Mouse (Mus musculus): ENCODE results near the gene Odf3b.

Gene Odf3b

DNA sequence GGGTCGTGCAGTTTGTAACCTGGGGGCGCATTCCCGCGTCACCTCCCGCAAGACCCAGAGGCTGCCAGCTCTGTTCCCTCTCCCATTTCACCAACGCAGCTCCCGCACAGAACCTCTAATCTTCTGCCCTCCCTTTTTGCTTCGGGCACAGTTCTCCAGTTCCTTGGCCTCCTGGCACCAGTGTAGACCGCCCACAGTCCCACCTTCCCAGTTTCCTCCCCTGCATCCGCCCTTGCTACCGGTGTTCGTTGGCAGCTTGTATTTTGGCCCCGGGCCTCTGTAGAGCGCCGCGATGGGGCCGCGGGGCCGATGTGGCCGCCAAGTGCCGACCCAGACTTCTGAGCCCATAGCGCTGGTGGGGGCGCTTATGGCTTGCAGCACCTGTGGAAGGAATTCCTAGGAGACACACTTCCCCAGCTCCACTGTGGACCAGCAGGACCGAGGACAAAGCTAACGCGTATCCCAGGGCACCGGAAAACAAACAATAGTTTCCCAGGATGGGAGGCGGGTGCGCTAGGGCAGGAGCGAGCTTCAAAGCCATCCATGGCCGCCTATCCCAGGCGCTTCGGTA lies at the start of gene Odf3b:
Odf3b (minus strand) TSS at position 452 of the 571 bp plus-strand sequence.
- peak in 1 of 2 experiments; percentile 35 for DNase-seq (ENCODE audit: low spot score in 2 of 2)

DNA sequence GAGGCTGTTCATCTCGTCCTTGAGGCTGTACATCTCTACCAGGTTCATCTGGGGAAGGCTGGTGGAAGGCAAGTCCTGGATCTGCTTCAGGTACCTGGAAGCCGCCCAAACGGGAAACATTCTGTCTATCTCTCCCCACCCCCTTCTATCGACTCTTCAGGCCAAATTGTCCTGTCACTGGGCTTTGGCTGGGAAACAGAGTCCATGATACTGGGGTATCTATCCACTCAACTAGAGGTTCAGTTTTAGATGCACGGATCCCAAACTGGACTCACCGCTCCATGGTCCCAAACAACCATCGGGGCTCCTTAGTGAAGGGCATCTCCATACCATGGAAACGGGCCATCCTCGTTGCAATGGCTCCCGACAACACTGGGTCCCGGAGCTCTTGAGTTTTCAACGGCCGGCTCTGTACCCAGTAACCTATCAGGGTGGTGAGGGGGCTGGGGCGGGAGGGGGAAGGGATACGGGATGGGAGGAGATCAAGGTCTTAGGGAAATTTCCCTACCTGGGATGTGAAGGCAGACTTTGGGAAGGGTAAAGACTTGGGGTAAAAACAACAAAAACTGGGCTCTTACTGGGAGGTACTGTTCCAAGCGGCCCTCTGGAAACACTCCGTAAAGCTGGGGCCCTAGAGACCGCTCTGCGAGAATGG lies 49.2 kb upstream of the Odf3b start:
- DNase-seq (ENCODE audit: low spot score in 2 of 2): no peak

DNA sequence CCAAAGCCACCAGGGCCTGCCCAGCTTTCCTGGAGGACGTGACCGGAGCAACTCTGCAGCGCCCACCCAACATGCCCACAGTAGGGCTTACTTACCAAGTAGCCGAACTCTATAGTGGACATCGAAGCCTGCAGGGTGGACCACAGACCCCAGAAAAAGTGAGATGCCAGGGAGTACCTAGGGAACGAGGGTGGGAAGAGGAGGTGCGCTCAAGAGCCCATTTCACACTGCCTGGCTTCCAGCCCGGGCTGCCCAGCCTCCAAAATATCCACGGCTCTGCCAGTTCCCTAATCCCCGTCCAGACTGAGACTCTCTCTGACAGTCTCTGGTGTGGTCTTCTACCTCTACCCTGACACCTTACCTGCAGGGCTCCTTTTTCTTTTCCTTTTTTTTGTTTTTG lies 47.6 kb upstream of the Odf3b start:
- no peak for DNase-seq (ENCODE audit: low spot score in 2 of 2)

DNA sequence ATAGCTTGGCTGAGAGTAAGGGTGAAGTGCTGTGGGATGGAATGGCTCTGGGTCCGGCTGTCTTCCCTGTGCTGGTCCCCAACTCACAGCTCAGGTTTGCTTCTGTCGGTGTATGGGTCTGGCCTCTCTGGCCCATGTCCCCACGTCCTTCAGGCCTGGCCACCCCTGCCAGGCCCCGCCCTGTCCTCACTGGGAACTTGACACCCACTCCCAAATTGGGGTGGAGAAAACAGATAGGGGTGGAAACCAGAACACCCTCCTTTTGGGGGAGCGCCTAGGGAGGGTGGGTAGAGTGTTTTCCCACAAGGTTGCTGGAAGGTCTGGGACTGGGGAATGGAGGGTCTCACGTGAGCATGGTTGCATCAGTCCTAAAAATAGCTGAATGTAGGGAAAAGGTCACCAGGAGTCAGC lies 46.6 kb upstream of the Odf3b start, which contains the start of gene Cpt1b:
Cpt1b (minus strand) TSS at position 153 of the 411 bp plus-strand sequence.
- no peak for DNase-seq (ENCODE audit: low spot score in 2 of 2)

DNA sequence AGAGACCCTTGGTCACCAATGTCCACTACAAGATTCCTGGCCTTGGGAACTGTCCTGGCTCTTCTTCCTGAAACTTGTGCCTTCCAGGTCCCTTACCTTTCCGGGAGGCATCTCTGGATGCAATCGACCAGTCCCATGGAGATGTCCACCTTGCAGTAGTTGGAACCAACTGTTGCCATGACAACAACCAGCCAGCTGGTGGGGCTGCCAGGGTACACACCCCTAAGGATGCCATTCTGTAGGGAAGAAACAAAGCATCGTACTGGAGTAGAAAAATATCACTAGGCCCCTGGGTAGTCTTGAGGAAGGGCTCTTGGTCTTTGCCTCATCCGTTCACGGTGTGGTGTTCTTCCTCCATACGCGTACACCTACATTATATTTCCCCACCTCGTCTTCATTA lies 45.5 kb upstream of the Odf3b start:
- no peak for DNase-seq (ENCODE audit: low spot score in 2 of 2)

DNA sequence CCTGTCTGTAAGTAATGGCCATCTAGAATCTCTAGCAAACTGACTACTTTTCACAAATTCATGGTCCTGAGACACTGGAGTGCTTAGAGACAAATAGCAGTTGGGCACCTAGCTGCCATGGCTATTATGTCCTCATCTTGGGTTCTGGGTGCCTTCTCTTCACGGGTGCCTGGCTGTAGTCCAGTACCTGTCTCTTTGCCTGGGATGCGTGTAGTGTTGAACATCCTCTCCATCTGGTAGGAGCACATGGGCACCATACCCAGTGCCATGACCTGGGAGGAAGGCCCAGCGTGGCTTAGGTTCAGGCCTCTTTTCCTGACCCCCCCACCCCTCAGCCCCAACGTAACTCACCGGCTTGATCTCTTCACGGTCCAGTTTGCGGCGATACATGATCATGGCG lies 42.9 kb upstream of the Odf3b start:
- DNase-seq (ENCODE audit: low spot score in 2 of 2): no peak

DNA sequence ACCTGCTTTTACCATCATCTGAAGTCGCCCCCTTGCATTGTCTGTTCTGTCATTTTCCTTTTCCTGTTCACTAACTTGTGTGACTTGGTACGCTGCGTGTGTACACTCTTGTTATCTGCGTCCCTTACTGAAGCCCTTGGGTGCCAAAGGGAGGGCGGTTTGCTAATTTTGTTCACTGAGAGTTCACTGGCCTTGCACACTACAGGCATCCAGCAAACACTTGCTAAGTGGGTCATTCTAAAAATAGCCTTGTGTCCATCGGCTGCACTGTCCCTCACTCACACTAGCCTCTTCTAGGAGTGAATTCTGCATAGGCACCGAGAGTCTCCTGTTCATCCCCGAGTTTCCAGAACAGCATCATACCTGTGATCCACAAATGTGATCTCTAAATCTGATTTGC lies 36.2 kb upstream of the Odf3b start:
- DNase-seq (ENCODE audit: low spot score in 2 of 2): no peak

DNA sequence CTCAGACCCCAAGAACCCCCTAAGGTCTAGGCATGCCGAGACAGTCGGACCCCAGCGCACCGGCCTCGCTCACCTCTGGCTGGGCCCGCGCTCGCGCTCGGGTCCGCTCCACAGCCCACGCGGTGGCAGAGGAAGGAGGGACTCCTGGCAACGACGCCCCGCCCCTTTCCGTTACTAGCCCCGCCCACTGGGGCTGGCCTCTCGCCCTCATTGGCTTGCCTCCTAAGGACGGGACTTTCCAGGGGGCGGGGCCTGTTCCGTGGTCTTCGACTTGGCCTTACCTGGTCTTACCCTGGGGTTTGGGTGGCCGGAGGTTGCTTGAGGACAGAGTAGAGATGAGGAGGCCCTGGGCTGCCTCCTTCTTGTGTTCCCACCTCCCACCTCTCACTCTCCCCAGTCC lies 31.0 kb upstream of the Odf3b start, which contains the start of gene Syce3:
Syce3 (minus strand) TSS at position 386 of the 400 bp plus-strand sequence.
- DNase-seq (ENCODE audit: low spot score in 2 of 2): no peak

DNA sequence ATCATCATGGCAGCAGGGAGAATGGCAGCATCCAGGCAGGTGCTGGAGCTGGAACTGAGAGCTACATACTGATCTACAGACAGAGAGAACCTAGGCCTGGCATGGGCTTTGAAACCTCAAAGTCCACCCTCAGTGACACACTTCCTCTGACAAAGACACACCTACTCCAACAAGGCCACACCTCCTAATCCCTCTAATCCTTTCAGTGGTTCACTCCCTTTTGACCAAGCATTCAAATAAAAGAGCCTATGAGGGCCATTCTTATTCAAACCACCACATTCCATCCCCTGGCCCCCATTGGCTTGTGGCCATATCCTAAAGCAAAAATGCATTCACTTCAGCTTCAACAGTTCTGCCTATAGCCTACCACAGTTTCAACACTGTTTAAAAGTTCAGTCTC lies 27.6 kb upstream of the Odf3b start:
- DNase-seq (ENCODE audit: low spot score in 2 of 2): no peak

DNA sequence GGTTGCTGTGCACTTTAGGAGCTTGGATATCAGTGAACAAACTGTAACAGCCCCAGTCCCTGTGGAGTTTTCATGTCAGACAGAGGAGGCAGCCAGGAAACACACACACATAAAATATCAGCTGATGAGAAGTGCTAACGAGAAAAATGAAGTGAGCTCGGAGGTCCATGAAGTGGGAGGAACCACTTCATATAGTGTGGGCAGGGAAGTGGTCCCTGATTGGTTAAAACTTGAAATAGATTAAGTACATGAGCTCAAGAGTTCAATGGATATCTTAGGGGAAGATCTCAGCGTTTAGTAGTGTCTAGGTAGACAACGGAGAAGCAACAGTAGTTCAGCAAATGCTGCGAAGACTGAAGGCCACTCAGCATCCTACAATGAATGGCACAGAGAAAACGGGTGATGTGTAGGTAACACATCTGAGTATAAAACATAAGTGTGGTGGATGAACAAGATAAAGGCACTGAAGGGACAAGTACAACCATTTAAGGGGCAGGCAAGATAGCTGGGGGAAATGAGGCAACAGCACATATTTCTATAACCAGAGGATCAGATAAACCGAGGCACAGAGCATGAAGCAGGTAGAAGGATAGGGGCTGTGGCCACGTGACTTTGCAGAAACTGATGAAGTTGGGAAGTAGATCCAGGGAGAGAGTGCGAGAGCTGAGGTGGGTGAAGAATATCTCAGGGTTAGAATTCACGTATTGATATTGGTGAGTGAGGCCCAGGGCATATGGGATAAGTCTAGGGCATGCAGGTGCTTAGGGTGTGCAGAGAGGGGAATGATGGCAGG lies 25.9 kb upstream of the Odf3b start:
- no peak for DNase-seq (ENCODE audit: low spot score in 2 of 2)

DNA sequence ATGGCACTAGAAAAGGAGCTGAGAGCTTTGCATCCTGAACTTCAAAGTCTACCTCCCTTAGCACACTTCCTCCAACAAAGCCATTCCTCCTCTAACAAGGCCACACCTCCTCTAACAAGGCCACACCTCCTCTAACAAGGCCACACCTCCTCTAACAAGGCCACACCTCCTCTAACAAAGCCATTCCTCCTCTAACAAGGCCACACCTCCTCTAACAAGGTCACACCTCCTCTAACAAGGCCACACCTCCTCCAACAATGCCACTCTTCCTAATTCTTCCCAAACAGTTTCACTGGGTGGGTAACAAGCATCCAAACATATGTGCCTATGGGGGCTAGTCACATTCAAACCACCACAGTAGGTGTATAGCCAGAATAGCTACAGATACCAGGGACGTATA lies 23.4 kb upstream of the Odf3b start:
- no peak for DNase-seq (ENCODE audit: low spot score in 2 of 2)

DNA sequence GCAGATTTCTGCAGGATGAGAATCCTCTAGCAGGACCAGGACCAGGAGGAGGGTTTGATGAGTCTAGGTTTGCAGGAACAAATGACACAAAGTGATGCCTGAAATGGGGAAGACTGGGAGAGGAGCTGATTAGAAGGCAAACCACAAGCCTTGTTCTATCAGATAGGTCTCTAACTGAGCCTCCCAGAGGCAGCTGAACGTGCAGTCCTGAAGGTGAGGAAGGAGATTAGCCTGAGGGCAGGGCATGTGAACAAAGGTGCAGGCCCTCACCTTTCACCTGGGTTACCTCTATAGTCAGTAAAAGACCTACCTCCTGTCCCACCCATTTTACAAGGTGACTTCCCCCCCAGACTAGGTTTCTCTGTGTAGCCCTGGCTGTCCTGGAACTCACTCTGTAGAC lies 20.6 kb upstream of the Odf3b start:
- no peak for DNase-seq (ENCODE audit: low spot score in 2 of 2)

DNA sequence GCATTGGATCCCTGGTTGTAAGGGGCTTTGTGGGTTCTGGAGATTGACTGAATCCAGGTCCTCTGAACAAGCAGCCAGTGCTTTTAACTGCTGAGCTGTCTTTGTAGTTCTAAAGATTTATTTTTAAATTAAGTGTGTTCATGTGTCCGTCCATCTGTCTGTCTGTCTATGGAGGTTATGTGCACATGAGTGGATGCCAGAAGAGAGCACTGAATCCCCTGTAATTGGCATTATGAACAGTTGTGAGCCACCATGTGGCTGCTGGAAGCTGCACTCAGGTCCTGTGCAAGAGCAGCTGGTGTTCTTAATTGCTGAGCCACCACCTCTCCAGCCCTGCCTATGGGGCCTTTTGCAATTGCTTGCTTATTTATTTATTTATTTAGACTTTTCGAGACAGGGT lies 19.1 kb upstream of the Odf3b start:
- no peak for DNase-seq (ENCODE audit: low spot score in 2 of 2)

DNA sequence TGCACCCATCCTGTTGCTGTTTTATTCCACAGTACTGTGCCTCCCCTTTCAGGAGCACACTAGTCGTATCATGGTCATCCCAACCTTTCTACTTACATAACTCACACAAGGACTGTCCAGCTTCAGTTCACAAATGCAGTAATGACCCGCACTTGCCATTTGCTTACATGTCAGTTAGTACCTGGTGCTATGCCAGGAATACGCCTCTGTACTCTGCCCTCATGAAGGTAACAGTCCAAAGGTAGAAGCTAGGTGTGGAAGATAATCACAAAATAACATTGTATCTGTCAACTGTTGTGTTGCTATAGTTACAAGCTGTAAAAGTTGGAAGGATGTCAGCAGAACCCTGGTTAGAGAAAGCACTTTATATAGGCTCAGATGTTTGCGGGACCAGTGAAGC lies 17.8 kb upstream of the Odf3b start:
- no peak for DNase-seq (ENCODE audit: low spot score in 2 of 2)

DNA sequence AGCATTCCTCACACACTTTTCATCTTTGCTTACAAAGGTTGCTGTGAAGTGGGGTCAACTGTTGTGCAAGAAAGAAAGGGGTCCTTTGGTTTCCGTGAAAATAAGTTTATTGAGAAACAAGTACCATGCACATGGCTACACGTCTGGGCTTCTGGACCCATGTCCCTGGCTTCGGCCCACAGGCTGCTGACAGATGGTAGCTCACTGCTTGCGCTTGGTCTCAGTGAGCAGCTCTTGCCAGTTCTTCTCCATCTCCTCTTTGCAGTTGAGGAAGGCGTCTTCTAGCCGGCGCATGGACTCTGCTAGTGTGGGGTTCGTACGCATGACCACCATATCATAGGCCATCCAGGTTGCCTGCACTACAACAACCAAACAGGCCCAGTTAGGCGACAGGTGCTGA lies 11.0 kb upstream of the Odf3b start:
- DNase-seq (ENCODE audit: low spot score in 2 of 2): no peak

DNA sequence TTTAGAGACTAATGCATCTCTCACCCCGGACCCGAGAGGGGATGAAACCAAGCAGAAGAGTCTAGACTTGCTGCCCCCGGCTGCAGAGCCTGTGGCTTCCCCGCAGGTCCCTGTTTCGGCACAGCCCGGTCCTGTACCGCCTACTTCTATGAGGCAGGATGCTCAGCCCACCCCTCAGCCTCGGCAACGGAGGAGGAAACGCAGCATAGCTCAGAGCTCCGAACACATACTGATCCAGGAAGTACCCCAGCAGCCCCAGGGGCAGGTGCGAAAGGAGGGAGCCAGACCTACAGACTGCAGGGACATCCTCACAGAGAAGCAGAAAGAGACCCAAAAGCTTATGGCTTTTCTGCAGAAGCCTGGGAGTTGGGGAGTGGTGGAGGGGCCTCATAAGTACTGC lies 8.0 kb upstream of the Odf3b start:
- peak; percentile 23 to 47 for DNase-seq (ENCODE audit: low spot score in 2 of 2)

DNA sequence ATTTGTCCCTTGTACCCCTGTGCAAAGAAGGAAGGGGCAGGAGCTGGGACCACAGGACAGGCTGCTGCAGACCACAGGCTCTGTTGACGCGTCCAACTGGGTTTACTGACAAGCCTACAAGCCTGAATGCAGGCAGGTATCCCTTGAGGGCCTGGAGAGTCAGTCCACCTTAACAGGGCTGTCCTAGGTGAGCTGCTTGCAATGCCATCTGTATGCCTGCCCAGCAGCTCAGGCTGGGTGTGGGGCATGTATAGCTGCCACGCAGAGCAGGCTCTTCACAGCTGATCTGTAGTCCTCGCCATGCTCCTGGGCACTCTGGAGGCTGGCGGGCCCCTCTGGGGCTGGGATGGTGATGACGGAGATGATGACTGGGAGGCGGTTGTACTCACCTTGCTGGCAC lies 5.5 kb upstream of the Odf3b start, which contains the start of gene Klhdc7b:
Klhdc7b (plus strand) TSS at position 301 of the 400 bp plus-strand sequence.
- no peak for DNase-seq (ENCODE audit: low spot score in 2 of 2)

DNA sequence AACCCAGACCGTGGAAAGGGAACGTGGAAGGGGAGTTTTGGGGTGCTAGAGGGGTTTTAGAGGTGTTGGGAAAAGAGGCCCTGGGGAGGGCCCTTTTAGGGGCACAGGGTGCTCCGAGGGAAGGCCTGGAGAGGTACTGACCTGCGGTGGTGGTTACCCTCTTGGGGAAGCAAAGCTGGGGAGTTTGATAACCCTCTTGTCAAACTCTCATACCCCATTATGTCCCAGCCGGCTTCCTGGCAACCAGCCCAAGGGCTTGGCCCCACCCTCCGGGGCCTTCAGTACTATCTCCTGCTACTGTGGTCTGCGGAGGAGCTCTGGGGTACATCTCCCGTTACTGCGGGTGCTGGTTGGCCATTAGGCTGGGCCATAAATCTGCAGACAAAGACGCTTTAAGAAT lies 347 bp upstream of the Odf3b start:
- no peak for DNase-seq (ENCODE audit: low spot score in 2 of 2)

DNA sequence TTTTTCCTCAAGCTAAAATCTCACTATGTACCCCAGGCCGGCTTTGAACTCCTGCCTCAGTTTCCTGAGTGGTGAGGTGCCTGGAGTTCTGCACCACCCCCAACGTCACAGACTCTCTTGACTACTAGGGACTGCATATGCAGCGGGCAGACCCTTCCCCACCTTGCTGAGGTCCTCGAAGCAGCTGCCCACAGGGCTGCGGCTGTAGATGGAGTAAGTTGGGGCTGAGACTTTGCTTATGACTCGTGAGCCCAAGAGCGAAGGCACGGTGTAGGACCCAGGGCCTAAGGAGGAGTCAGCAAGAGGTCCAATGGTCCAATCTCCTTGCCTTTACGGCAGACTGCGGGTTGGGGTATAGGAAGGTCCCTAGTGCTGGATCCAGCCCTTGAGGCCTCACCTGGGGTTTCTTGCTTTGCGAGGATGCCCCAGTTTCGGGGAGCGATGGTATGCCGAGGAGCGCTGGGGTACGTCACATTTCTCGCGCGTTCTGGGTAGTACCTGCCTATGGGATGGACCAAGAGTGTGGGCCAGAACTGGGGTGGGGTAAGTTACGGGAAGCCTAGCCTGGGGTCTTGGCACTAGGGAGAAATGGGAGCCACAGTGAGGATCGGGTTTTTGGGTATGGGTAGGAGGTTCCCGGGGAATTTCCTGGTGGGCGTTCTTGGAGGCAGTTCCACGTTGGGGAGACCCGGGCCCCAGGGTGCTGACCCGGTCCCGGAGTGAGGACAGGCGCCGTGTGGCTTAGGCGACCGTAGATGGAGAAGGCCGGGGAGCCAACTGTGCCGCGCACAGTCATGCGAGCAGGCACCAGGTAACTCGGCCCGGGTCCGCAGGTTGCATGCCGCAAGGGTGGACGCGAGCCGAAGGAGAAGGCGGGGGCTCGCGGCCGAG lies 899 bp downstream of the Odf3b start:
- no peak for DNase-seq (ENCODE audit: low spot score in 2 of 2)

DNA sequence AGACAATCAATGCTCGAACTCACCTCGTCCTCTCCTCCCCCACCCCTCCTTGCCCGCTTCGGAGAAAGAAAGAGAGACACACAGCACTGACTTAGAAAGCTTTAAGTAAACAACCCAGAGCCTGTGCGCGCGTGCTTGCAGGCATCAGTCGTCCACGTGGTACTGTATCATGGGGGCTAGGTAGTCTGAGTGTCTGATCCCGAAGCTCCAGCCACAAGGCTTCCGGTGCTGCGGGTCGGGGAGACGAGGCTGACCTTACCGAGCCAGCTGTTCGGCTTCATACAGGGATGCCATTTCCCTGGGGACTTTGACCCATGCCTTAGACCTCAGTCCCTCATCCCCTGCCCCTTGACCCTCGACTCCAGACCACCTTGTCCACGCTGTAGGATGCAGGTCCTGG lies 1.7 kb downstream of the Odf3b start:
- DNase-seq (ENCODE audit: low spot score in 2 of 2): no peak

DNA sequence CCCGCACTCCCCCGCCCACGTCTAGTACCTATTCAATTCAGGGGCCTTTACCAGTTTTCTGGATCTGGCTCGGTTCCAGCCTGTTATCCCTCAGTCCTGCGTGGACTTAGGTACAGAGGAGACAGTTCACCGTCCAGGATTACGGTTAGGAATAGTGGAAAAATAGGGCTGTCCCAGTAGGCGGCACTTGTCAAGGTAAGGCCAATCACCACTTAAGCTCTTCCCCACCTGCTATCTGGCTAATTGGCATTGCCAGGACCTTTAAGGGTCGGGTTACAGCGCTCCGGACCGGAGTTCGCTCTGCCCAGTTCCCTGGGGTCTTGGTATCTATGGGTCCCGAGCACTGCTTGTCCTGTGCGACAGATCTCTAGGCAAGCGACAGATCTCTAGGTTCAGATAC lies 2.1 kb downstream of the Odf3b start, which contains the start of gene Tymp:
Tymp (minus strand) TSS at position 83 of the 400 bp plus-strand sequence.
- DNase-seq (ENCODE audit: low spot score in 2 of 2): no peak

DNA sequence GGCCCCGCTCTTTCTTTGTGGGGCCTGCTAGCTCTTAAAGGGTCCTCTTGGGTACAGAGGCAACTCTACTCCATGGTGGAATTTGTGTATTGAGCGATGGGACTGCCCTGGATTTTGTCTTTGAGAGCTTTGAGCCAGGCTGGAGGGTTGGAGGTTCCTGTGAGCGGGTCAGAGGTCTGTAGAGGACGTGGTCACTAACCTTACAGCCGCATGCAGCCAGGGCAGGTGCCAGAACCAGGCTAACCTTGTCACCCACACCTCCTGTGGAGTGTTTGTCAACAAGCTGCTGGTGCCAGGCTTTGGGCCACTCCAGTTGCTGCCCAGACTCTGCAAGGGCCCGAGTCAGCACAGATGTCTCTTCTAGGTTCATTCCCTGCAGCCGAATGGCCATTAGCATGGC lies 3.0 kb downstream of the Odf3b start:
- no peak for DNase-seq (ENCODE audit: low spot score in 2 of 2)
